Mouse (Mus musculus) embryonic facial prominence, embryonic 12.5 days (tissue): Measurements from ENCODE around the gene Fem1a. TPM values are rescaled to one million over a fixed set of nuclear protein-coding genes. Genes with fewer than 3 reads are reported as not detected.

Source experiments
- ATAC-seq: fragments of 200-750 bp; cut with Nextera tagmentation; 2 replicates; pipeline ENCODE4 v1.8.0; 2017; ENCODE audit not compliant: insufficient number of reproducible peaks, insufficient read depth, low FRiP score, low TSS enrichment
- H3K27ac ChIP-seq: fragments of 300-500 bp; sonication (generic); 2 replicates; pipeline ENCODE4 v1.5.1; 2016; ENCODE audit warnings: mild to moderate bottlenecking
- H3K27me3 ChIP-seq: fragments of 300-500 bp; sonication (generic); 2 replicates; pipeline ENCODE4 v1.6.1; 2016; ENCODE audit warnings: mild to moderate bottlenecking, moderate library complexity
- H3K36me3 ChIP-seq: fragments of 300-500 bp; sonication (generic); 2 replicates; pipeline ENCODE4 v1.6.1; 2016; ENCODE audit warnings: mild to moderate bottlenecking
- H3K4me1 ChIP-seq: fragments of 300-500 bp; sonication (generic); 2 replicates; pipeline ENCODE4 v1.6.1; 2016
- H3K4me2 ChIP-seq: fragments of 300-500 bp; sonication (generic); replicated peaks from 2 replicates; pipeline ENCODE4 v1.6.1; 2016; ENCODE audit warnings: mild to moderate bottlenecking, moderate library complexity
- H3K4me3 ChIP-seq: fragments of 300-500 bp; sonication (generic); 2 replicates; pipeline ENCODE4 v1.5.1; 2016; ENCODE audit warnings: mild to moderate bottlenecking
- H3K9ac ChIP-seq: fragments of 300-500 bp; sonication (generic); 2 replicates; pipeline ENCODE4 v1.6.1; 2016; ENCODE audit warnings: mild to moderate bottlenecking, moderate library complexity
- H3K9me3 ChIP-seq: fragments of 300-500 bp; sonication (generic); 2 replicates; pipeline ENCODE4 v1.6.1; 2016; ENCODE audit warnings: mild to moderate bottlenecking, moderate library complexity
- WGBS: fragments of 180-500 bp; shearing (Covaris S2); methylation state at CpG from one replicate; pipeline ENCODE4 v1.1.7; 2016; 5-methylcytosine and 5-hydroxymethylcytosine counted together
- polyA plus RNA-seq: library from polyadenylated mRNA; unstranded; fragments of >200 nt; fragmentation: Nextera tagmentation; extraction: Ambion mirVana; gene quantifications from 2 replicates; pipeline ENCODE4 v1.2.1, GENCODE M21; 2016

Gene Fem1a
- polyA plus RNA-seq = 15.3 and 15.5 TPM in 2 replicates

DNA sequence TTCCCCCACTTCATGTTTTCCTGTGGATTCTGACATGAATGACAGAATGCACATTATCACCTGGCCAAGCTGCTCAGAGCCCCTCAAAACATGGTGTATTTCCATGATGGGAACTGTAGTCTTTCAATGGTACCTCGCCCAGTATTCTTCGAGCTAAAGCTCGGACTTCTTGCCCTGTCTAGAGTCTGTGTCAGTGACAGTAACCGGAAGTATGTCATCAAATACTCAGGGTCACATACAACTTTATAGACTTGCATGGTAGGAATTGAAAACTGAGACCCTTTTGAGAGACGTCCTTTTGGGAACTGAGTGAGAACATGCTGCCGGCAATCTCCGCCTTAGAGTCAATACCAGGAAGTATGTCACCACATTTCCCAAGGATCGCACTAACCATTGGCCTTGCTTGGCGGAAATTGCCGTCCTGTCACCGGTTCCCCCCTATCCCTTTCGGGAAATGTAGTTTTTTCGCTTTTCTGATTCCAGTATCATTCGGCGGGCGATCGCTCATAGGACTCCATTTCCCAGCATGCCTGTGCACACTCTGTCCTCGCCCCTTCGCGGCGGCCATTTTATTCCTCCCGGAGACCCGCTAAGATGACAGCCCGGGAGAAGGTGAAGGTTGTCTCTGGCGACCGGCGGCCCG, at the start of gene Fem1a:
Gene Fem1a, plus strand, starts transcription at position 572 of the 643 bp plus-strand sequence.
- Histone ChIP-seq H3K4me1 (peaks cover 26% of the 10 kb centered on the region), H3K9me3 (no peaks in the 10 kb centered on the region), H3K9ac (peak within 1 kb of the TSS; percentile 65), H3K36me3 (peaks cover 31% of the 10 kb centered on the region), H3K27me3 (no peaks in the 10 kb centered on the region), H3K4me2 (peak within 1 kb of the TSS; percentile 99), H3K27ac (peak within 1 kb of the TSS; percentile 74), H3K4me3 (peak within 1 kb of the TSS; percentile 72)
- WGBS = under 1% methylated on average over 28 of the region's 28 CpGs
- ATAC-seq = peak; percentile 85

DNA sequence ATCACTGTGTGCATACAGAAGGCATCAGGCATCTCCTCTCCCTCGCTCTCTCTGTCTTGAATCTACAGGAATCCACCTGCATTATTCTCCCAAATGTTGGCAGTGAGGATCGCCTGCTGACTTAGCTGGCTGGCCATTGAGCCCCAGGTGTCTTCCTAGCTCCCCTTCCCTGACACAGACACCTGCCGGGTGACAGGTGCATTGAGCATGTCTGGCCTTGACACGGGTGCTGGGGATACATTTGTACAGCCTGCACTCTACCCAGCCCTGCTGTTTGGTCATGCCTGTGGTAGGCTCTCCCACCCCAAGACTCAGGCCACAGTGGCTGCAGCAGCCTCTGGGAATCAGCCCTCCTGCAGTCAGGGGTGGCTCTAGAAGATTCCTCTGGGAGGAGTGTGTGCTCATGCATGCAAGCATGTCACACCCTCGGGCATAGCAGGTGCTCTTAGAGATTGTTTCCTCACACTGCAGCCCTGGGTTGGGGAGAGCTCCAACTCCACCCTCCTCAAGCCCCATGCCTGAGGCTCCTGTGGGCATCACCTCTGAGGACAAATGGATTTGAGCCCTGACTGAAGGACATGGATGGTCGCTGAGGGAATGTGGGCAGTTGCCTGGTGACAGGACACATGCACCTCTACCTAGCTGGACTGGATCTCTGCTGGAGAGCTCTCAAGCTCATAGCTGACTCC, 49.5 kb upstream of the Fem1a start:
- H3K27ac ChIP-seq = no peak overlapping the region
- 87% methylated on average over 6 of the region's 6 CpGs for WGBS
- no peak overlapping the region for H3K4me3 ChIP-seq
- no peak overlapping the region for H3K9ac ChIP-seq
- no peak for ATAC-seq
- H3K9me3 ChIP-seq = no peaks in the 10 kb centered on the region
- H3K4me1 ChIP-seq = no peaks in the 10 kb centered on the region
- H3K4me2 ChIP-seq = no peak overlapping the region
- no peaks in the 10 kb centered on the region for H3K27me3 ChIP-seq
- H3K36me3 ChIP-seq = peaks cover 97% of the 10 kb centered on the region

DNA sequence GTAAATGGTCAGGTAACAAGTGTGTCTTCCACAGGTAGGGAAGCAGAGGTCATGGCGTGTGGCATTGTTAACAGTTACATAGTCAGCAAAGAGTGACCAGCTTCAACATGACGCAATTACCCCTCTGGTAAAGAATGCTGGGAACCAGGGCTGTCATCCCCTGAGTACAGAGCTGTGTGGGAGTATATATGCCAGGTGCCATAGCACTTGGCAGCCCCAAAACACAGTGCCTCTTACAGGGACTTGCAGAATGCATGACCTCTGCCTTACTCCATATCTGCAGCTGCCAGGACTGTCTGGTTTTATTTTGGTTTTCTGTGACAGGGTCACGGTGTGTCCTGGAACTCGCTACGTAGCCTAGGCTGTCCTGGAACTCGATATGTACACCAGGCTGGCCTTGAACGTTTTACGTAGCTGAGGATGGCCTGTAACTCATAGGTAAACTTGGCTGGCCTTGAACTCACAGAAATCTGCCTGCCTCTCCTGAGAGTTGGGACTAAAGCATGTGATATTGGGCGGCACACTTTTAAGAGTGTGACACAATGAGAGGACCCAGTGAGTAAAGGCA, 48.6 kb upstream of the Fem1a start:
- Histone ChIP-seq H3K36me3 (peaks cover 88% of the 10 kb centered on the region), H3K9me3 (no peaks in the 10 kb centered on the region), H3K9ac (no peak overlapping the region), H3K4me1 (0 out of 2 replicates have a peak, but pooled peaks cover 2% of the 10 kb centered on the region), H3K4me3 (no peak overlapping the region), H3K4me2 (no peak overlapping the region), H3K27ac (no peak overlapping the region), H3K27me3 (no peaks in the 10 kb centered on the region)
- WGBS = 88% methylated on average over 9 of the region's 9 CpGs
- no peak for ATAC-seq

DNA sequence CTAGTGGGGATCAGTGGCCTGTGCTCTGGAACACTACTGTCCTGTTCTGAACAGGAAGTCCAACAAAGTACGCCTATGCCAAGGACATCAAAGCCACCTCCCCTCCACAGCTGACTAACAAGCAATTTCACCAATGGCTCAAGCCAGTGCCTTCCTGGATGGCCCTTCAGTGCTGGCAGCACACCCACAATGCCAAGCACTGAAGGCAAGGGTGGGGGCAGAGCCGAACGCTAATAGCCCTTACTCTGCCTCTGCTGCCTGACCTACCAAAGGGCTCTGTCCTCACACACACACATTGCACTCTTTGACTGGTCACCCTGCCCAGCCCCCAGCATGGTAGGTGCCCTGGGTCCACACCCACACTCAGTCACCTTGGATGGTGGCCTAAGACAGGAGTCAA, 47.8 kb upstream of the Fem1a start:
- Histone ChIP-seq H3K36me3 (peaks cover 80% of the 10 kb centered on the region), H3K9ac (no peak overlapping the region), H3K27ac (no peak overlapping the region), H3K4me3 (no peak overlapping the region), H3K9me3 (no peaks in the 10 kb centered on the region), H3K4me1 (0 out of 2 replicates have a peak, but pooled peaks cover 2% of the 10 kb centered on the region), H3K4me2 (no peak overlapping the region), H3K27me3 (no peaks in the 10 kb centered on the region)
- no peak for ATAC-seq
- 89% methylated on average over 3 of the region's 3 CpGs for WGBS

DNA sequence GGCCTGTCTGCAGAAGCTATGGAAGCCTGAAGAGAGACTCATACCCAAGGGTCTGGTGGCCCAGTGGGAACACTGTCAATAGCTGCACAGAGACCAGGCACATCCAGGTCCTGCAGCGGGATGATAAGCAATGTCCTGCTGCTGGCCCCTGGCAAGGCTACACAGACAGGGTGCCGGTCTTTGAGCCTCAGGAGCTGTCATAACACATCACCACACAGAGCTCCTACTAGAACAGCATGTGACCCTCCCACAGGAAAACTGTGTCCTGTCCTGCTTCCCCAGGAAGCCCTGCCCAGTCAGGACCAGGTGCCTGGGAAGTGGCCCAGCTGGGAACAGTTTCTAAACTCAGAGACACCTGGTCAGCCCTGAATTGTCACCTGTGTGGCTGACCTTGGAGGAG, 45.5 kb upstream of the Fem1a start:
- ATAC-seq = no peak
- WGBS = 89% methylated on average over 2 of the region's 2 CpGs
- peaks cover 65% of the 10 kb centered on the region for H3K36me3 ChIP-seq

DNA sequence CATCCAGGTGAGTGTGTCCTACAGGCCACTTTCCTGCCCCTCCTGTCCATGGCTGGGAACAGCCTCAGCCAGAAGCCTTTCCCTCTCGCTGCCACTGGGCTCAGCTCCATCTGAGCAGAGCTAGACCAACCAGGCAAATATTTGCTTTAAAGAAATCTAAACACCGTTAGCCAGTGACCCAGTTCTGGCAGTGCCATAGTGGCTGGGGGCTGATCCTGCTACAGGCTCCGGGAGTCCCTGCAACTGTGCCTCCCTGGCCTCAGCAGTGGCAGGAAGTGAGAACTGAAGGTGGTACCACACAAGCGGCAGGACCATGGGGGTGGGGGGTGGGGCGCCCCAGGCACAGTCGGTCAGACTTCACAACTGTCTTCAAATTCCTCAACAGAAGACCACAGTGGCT, 43.9 kb upstream of the Fem1a start:
- H3K4me3 ChIP-seq = no peak overlapping the region
- H3K27ac ChIP-seq = no peak overlapping the region
- H3K27me3 ChIP-seq = no peaks in the 10 kb centered on the region
- no peak overlapping the region for H3K4me2 ChIP-seq
- H3K9me3 ChIP-seq = no peaks in the 10 kb centered on the region
- peaks cover 11% of the 10 kb centered on the region for H3K4me1 ChIP-seq
- ATAC-seq = no peak
- WGBS = 54% methylated on average over 6 of the region's 6 CpGs
- peaks cover 49% of the 10 kb centered on the region for H3K36me3 ChIP-seq
- no peak overlapping the region for H3K9ac ChIP-seq

More for the DNA sequence above, 45.5 kb upstream of the Fem1a start:
- H3K9me3 ChIP-seq = no peaks in the 10 kb centered on the region
- no peak overlapping the region for H3K4me2 ChIP-seq
- no peak overlapping the region for H3K9ac ChIP-seq
- H3K4me3 ChIP-seq = no peak overlapping the region
- H3K4me1 ChIP-seq = 0 out of 2 replicates have a peak, but pooled peaks cover 2% of the 10 kb centered on the region
- H3K27ac ChIP-seq = no peak overlapping the region
- no peaks in the 10 kb centered on the region for H3K27me3 ChIP-seq

DNA sequence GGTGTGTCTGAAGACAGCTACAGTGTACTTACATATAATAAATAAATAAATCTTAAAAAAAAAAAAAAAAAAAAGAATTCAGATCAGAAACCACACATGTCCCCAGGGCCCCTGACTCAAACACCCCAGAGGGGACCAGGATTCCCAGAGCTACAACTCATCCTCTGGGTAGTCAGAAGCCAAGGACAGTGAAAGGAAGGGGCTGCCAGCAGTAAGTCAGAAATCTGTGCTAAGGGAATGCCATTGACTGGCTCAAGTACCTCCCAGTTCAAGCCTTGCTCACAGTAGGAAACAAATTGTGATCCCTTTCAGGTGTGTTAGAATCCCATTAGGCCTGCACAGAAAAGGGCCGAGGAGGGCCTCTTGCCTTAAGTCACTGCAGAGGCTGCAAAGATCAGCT, 42.4 kb upstream of the Fem1a start:
- Histone ChIP-seq H3K4me1 (peaks cover 15% of the 10 kb centered on the region), H3K9ac (no peak overlapping the region), H3K9me3 (no peaks in the 10 kb centered on the region), H3K27me3 (no peaks in the 10 kb centered on the region), H3K27ac (no peak overlapping the region), H3K4me2 (no peak overlapping the region), H3K4me3 (no peak overlapping the region), H3K36me3 (peaks cover 34% of the 10 kb centered on the region)
- no peak for ATAC-seq
- WGBS = 87% methylated on average over 1 of the region's 1 CpGs

DNA sequence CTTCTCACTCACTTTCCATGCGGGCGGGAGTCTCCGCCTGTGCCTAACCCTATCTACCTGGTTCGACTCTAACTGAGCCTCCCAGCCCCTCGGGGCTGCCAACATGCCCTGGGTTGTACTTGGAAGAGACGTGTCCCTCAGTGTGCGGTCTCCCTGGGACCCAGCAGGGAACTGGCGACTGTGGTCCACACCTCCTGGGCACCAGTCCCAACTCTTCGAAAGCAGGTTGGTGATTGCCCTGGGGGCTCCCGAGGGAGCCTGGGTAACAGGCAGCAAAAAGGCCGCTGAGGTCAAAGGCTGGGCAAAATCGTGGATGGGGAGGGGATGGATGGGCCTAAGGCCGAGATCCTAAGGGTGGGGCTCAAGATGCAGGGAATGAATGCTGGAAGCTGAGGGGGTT, 38.9 kb upstream of the Fem1a start:
- peak overlapping the region; percentile 86 for H3K9ac ChIP-seq
- no peaks in the 10 kb centered on the region for H3K27me3 ChIP-seq
- H3K4me3 ChIP-seq = peak overlapping the region; percentile 93
- peaks cover 15% of the 10 kb centered on the region for H3K4me1 ChIP-seq
- peak overlapping the region; percentile 77 for H3K4me2 ChIP-seq
- H3K27ac ChIP-seq = no peak overlapping the region
- H3K36me3 ChIP-seq = peaks cover 6% of the 10 kb centered on the region; the same call in 1 of the 2 replicates
- no peak for ATAC-seq
- no peaks in the 10 kb centered on the region for H3K9me3 ChIP-seq
- WGBS = 58% methylated on average over 13 of the region's 13 CpGs

DNA sequence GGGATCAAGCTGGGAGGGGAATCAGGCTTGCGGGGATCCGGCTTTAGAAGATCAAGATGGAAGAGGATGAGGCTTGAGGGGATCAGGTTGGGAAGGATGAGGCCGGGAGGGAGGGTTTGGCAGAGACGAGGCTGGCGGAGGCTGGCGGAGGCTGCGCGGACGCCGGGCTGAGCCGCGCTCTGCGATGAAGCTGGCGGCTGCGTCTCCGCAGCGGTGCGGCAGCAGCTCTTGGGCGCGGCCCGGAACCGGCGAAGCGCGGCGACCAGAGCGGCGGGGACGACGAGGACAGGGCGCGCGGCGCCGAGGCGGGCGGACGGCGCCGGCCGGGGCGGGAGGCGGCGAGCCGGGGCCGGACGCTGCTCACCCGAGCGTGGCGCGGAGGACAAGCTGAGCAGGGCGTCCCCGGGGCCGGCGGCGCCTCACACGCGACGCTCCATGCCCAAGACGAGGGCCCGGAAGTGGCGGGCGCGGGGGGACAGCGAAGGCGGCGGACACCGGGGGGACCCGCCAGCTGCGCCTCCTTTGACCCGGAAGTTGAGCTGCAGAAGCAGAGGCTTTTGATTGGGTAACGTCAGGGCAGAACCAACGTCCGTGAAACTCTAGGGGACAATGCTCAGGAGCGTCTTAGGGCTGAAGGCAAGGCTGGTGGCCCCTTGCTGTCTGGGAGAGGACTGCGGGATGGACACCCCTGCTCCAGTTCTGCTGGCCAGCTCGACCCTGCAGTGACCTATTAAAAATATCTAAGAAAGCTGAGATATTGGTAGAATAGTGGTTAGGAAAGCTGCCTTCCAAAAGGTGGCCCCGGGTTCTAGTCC, 38.0 kb upstream of the Fem1a start, which contains the start of gene Dpp9:
Gene Dpp9, minus strand, starts transcription at position 529 of the 815 bp plus-strand sequence.
- Histone ChIP-seq H3K9ac (peak within 1 kb of the TSS; percentile 86), H3K4me1 (peaks cover 13% of the 10 kb centered on the region), H3K27me3 (no peaks in the 10 kb centered on the region), H3K4me2 (peak within 1 kb of the TSS; percentile 77), H3K9me3 (no peaks in the 10 kb centered on the region), H3K4me3 (peak within 1 kb of the TSS; percentile 93), H3K36me3 (peaks cover 6% of the 10 kb centered on the region; the same call in 1 of the 2 replicates), H3K27ac (peak within 1 kb of the TSS; percentile 89)
- peak; percentile 99 for ATAC-seq
- WGBS = under 1% methylated on average over 75 of the region's 78 CpGs

DNA sequence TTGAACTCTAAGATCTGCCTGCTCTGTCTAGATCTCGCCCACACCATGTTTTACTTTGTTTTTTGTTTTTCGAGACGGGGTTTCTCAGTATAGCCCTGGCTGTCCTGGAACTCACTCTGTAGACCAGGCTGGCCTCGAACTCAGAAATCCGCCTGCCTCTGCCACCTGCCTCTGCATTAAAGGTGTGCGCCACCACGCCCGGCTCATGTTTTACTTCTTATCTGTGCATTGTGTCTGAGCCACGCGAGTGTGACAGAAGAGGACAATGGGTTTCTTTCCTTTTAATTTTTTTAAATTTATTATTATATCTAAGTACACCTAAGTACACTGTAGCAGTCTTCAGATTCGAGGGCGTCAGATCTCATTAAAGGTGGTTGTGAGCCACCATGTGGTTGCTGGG, 37.4 kb upstream of the Fem1a start:
- Histone ChIP-seq H3K36me3 (peaks cover 6% of the 10 kb centered on the region; the same call in 1 of the 2 replicates), H3K9me3 (no peaks in the 10 kb centered on the region), H3K4me3 (peak overlapping the region; percentile 93), H3K4me2 (peak overlapping the region; percentile 77), H3K9ac (peak overlapping the region; percentile 86), H3K27ac (peak overlapping the region; percentile 89), H3K27me3 (no peaks in the 10 kb centered on the region), H3K4me1 (peaks cover 13% of the 10 kb centered on the region)
- peak; percentile 29 for ATAC-seq
- 48% methylated on average over 12 of the region's 12 CpGs for WGBS

DNA sequence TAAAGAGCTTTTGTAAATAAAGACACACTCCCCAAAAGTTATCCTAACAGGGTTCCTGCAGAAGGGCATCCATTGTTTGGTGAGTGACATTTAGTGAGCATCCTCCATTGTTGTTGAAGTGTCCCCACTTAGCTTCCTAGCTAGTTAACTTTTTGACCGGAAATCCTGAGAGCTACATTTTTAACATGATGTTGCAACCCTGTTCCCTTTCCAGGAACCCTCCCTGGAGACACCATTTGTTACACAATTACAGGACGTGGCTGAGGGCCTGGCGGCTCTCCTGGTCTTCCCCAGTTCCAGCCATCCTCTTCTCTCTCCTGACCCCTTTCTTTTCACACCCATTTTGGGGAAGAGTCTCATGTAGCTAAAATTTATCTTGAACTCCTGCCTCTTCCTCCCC, 36.8 kb upstream of the Fem1a start:
- H3K27me3 ChIP-seq = no peaks in the 10 kb centered on the region
- H3K9ac ChIP-seq = no peak overlapping the region
- peaks cover 6% of the 10 kb centered on the region; the same call in 1 of the 2 replicates for H3K36me3 ChIP-seq
- no peak for ATAC-seq
- no peaks in the 10 kb centered on the region for H3K9me3 ChIP-seq
- no peak overlapping the region for H3K27ac ChIP-seq
- no peak overlapping the region for H3K4me2 ChIP-seq
- peaks cover 13% of the 10 kb centered on the region for H3K4me1 ChIP-seq
- H3K4me3 ChIP-seq = 0 out of 2 replicates have a peak overlapping the region, but pooled peaks have one; percentile 93
- 51% methylated on average over 3 of the region's 3 CpGs for WGBS
